Mouse (Mus musculus) neural tube, embryonic 15.5 days (tissue): Measurements from ENCODE around the gene Oser1. TPM values are rescaled to one million over a fixed set of nuclear protein-coding genes. Genes with fewer than 3 reads are reported as not detected.

Source experiments
- ATAC-seq: fragments of 200-750 bp; cut with Nextera tagmentation; 2 replicates; pipeline ENCODE4 v1.8.0; 2017; ENCODE audit warnings: mild to moderate bottlenecking, moderate TSS enrichment, moderate library complexity; ENCODE audit not compliant: low FRiP score
- H3K27ac ChIP-seq: fragments of 300-500 bp; sonication (generic); replicated peaks from 2 replicates; pipeline ENCODE4 v1.5.1; 2015; ENCODE audit warnings: mild to moderate bottlenecking, inconsistent platforms
- H3K27me3 ChIP-seq: fragments of 300-500 bp; sonication (generic); replicated peaks from 2 replicates; pipeline ENCODE4 v1.6.1; 2015; ENCODE audit warnings: inconsistent platforms
- H3K36me3 ChIP-seq: fragments of 300-500 bp; sonication (generic); 2 replicates; pipeline ENCODE4 v1.6.1; 2015; ENCODE audit warnings: inconsistent platforms
- H3K4me1 ChIP-seq: fragments of 300-500 bp; sonication (generic); 2 replicates; pipeline ENCODE4 v1.6.1; 2015; ENCODE audit warnings: inconsistent platforms
- H3K4me2 ChIP-seq: fragments of 300-500 bp; sonication (generic); 2 replicates; pipeline ENCODE4 v1.6.1; 2015; ENCODE audit warnings: inconsistent platforms, mild to moderate bottlenecking, moderate library complexity
- H3K4me3 ChIP-seq: fragments of 300-500 bp; sonication (generic); replicated peaks from 2 replicates; pipeline ENCODE4 v1.5.1; 2015; ENCODE audit warnings: mild to moderate bottlenecking, inconsistent platforms
- H3K9ac ChIP-seq: fragments of 300-500 bp; sonication (generic); replicated peaks from 2 replicates; pipeline ENCODE4 v1.6.1; 2015; ENCODE audit warnings: mild to moderate bottlenecking, inconsistent platforms
- H3K9me3 ChIP-seq: fragments of 300-500 bp; sonication (generic); replicated peaks from 2 replicates; pipeline ENCODE4 v1.6.1; 2016; ENCODE audit warnings: inconsistent platforms
- WGBS: fragments of 180-500 bp; shearing (Covaris S2); methylation state at CpG from one replicate; pipeline ENCODE4 v1.1.7; 2015; ENCODE audit warnings: mixed read lengths; 5-methylcytosine and 5-hydroxymethylcytosine counted together
- polyA plus RNA-seq: library from polyadenylated mRNA; unstranded; fragments of >200 nt; fragmentation: Nextera tagmentation; extraction: Ambion mirVana; gene quantifications from 2 replicates; pipeline ENCODE4 v1.2.1, GENCODE M21; 2015

The Oser1 gene
- polyA plus RNA-seq, 1 experiment from 2014 or later = 72.6 TPM

DNA sequence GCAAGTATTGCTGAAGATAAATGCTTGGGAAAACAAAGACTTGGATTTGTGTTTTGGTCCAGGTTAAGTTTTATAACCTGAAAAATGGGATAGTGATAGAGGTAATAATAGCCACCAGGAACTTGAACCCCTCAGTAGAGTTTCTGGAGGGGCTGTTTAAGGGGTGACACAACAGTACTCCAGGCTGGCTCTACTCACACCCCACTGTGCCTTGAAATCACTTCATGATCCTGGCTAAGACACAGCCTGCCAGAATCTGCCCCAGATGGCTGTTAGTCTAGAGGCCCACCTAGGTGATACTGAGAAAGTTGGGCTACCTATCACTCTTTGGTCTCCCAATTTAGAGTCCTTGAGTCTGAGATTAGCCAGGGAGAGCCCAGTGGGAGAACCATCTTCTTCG, 15.0 kb upstream of the Oser1 start:
- Histone ChIP-seq H3K4me2 (peak overlapping the region; percentile 73), H3K27ac (no peak overlapping the region), H3K4me1 (peaks cover 49% of the 10 kb centered on the region), H3K36me3 (peaks cover 12% of the 10 kb centered on the region; the same call in 1 of the 2 replicates), H3K4me3 (peak overlapping the region; percentile 83), H3K9ac (peak overlapping the region; percentile 89), H3K27me3 (no peaks in the 10 kb centered on the region), H3K9me3 (no peaks in the 10 kb centered on the region)
- ATAC-seq = no peak
- 76% methylated on average over 1 of the region's 1 CpGs for WGBS

DNA sequence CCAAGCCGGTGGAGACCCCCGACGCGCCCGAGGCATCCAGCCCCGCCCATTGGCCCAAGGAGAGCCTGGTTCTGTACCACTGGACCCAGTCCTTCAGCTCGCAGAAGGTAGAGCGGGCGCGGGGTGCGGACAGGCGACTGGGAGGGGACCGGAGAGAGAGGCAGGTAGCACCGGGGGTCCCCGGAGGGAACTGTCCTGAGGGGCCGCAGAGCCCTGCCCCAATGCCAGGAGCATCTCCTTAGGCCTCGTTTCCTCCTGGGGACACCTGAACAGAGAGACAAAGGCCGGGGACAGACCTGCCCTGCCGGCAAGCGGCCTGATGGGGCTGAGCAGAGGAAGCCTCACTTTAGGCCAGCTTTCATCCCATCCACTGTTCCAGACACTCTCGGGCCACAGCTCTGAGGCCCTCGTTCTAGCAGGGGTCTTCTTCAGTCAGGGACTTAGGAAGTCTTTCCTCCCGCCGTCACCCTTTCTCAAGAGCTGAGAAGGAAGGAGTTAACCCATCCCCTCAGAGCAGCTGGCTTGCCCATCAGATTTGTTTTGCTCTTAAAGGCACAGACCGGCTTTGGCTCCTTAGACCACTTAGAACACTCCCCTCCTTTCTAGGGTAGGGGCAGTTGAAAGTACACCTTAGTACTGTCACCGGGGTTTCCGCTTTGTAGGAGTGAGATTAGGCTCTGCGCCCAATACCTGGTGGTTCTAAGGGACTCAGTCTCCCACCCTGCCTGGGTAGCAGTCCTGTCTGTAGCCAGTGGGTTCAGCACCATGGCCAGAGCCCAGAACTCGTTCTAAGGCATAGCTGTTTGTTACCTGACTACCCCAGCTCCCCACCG, 14.3 kb upstream of the Oser1 start:
- 0 out of 2 replicates have a peak, but pooled peaks cover 8% of the 10 kb centered on the region for H3K36me3 ChIP-seq
- 2% methylated on average over 30 of the region's 30 CpGs for WGBS
- peak overlapping the region; percentile 89 for H3K9ac ChIP-seq
- peak overlapping the region; percentile 83 for H3K4me3 ChIP-seq
- no peaks in the 10 kb centered on the region for H3K9me3 ChIP-seq
- ATAC-seq = peak; percentile 56
- peak overlapping the region; percentile 73 for H3K4me2 ChIP-seq
- no peaks in the 10 kb centered on the region for H3K27me3 ChIP-seq
- H3K27ac ChIP-seq = peak overlapping the region; percentile 88
- peaks cover 45% of the 10 kb centered on the region for H3K4me1 ChIP-seq

GRCm38 (mm10) chr2:163438246-163438618, 13.7 kb upstream of the Oser1 start, which contains the start of gene Gdap1l1:
TSS of gene Gdap1l1 (plus strand) at chr2:163438476.
- H3K4me3 ChIP-seq = peak within 1 kb of the TSS; percentile 83
- peak within 1 kb of the TSS; percentile 88 for H3K27ac ChIP-seq
- H3K9ac ChIP-seq = peak within 1 kb of the TSS; percentile 89
- 2% methylated on average over 17 of the region's 18 CpGs for WGBS
- no peaks in the 10 kb centered on the region for H3K27me3 ChIP-seq
- H3K36me3 ChIP-seq = 0 out of 2 replicates have a peak, but pooled peaks cover 8% of the 10 kb centered on the region
- H3K4me1 ChIP-seq = peaks cover 43% of the 10 kb centered on the region
- H3K9me3 ChIP-seq = no peaks in the 10 kb centered on the region
- peak; percentile 90 for ATAC-seq
- peak within 1 kb of the TSS; percentile 73 for H3K4me2 ChIP-seq

GRCm38 (mm10) chr2:163437800-163438199, 13.3 kb upstream of the Oser1 start:
- ATAC-seq = peak; percentile 29; the same call in 1 of the 2 replicates
- Histone ChIP-seq H3K27ac (peak overlapping the region; percentile 88), H3K9ac (peak overlapping the region; percentile 89), H3K36me3 (0 out of 2 replicates have a peak, but pooled peaks cover 6% of the 10 kb centered on the region), H3K27me3 (no peaks in the 10 kb centered on the region), H3K4me3 (peak overlapping the region; percentile 83), H3K9me3 (no peaks in the 10 kb centered on the region), H3K4me1 (peaks cover 40% of the 10 kb centered on the region), H3K4me2 (peak overlapping the region; percentile 73)
- WGBS = 36% methylated on average over 4 of the region's 4 CpGs

- Histone ChIP-seq H3K9me3 (no peaks in the 10 kb centered on the region), H3K4me1 (peaks cover 10% of the 10 kb centered on the region), H3K36me3 (no peaks in the 10 kb centered on the region), H3K9ac (no peak overlapping the region), H3K4me3 (no peak overlapping the region), H3K4me2 (no peak overlapping the region), H3K27ac (no peak overlapping the region), H3K27me3 (no peaks in the 10 kb centered on the region)
- 32% methylated on average over 4 of the region's 4 CpGs for WGBS
- no peak for ATAC-seq
Observed at GRCm38 (mm10) chr2:163433971-163434370, 9.5 kb upstream of the Oser1 start.

GRCm38 (mm10) chr2:163431289-163431688, 6.8 kb upstream of the Oser1 start:
- no peak for ATAC-seq
- H3K27me3 ChIP-seq = no peaks in the 10 kb centered on the region
- H3K36me3 ChIP-seq = no peaks in the 10 kb centered on the region
- H3K9ac ChIP-seq = no peak overlapping the region
- WGBS = 84% methylated on average over 9 of the region's 9 CpGs
- H3K27ac ChIP-seq = no peak overlapping the region
- no peaks in the 10 kb centered on the region for H3K4me1 ChIP-seq
- H3K9me3 ChIP-seq = no peaks in the 10 kb centered on the region
- no peak overlapping the region for H3K4me3 ChIP-seq
- H3K4me2 ChIP-seq = no peak overlapping the region

- no peak overlapping the region for H3K4me2 ChIP-seq
- ATAC-seq = no peak
- 50% methylated on average over 4 of the region's 4 CpGs for WGBS
Observed at GRCm38 (mm10) chr2:163428346-163429011, 4.0 kb upstream of the Oser1 start.

DNA sequence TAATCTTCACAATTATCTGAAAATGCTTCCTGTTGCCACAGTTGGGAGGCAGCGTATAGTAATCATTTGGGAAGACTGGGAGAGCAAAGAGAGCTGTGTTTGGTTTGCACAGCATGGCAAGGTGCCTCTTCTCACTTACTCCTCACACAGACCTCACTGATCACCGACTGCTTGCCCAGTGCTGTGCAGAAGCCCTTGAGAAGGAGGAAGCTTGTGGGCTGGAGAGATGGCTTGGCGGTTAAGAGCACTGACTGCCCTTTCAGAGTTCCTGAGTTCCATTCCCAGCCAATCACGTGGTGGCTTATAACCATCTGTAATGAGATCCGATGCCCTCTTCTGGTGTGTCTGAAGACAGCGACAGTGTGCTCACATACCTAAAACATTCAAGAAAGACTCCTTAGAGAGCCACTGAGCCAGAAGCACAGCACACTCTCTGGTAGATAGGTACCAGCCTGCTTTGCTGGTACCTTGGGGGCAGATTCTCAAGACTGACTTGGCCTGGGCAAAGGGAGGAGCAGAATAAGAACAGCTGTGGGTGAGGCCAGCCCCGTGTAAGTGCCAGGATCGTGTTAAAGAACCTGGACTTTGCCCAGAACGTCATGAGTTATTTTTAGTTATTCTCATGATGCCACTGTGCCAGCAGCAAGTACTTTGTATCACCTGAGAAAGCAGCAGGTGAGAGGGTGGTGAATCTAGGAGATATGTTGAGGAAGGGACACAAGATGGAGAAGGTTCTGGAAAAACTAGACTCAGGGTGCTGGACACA, 1.4 kb downstream of the Oser1 start:
- peaks cover 24% of the 10 kb centered on the region for H3K4me1 ChIP-seq
- no peak overlapping the region for H3K4me3 ChIP-seq
- no peak overlapping the region for H3K27ac ChIP-seq
- ATAC-seq = no peak
- H3K4me2 ChIP-seq = no peak overlapping the region
- no peak overlapping the region for H3K9ac ChIP-seq
- H3K27me3 ChIP-seq = no peaks in the 10 kb centered on the region
- no peaks in the 10 kb centered on the region for H3K9me3 ChIP-seq
- 89% methylated on average over 9 of the region's 9 CpGs for WGBS
- H3K36me3 ChIP-seq = 0 out of 2 replicates have a peak, but pooled peaks cover 5% of the 10 kb centered on the region

More at GRCm38 (mm10) chr2:163428346-163429011, 4.0 kb upstream of the Oser1 start:
- no peak overlapping the region for H3K27ac ChIP-seq
- H3K4me1 ChIP-seq = no peaks in the 10 kb centered on the region
- H3K9ac ChIP-seq = no peak overlapping the region
- no peaks in the 10 kb centered on the region for H3K9me3 ChIP-seq
- H3K4me3 ChIP-seq = no peak overlapping the region
- H3K27me3 ChIP-seq = no peaks in the 10 kb centered on the region
- H3K36me3 ChIP-seq = no peaks in the 10 kb centered on the region

GRCm38 (mm10) chr2:163420366-163420886, 4.1 kb downstream of the Oser1 start:
- Histone ChIP-seq H3K27me3 (no peaks in the 10 kb centered on the region), H3K36me3 (0 out of 2 replicates have a peak, but pooled peaks cover 5% of the 10 kb centered on the region), H3K4me2 (peak overlapping the region; percentile 81), H3K27ac (0 out of 2 replicates have a peak overlapping the region, but pooled peaks have one; percentile 90), H3K4me1 (peaks cover 35% of the 10 kb centered on the region), H3K9ac (peak overlapping the region; percentile 89), H3K9me3 (no peaks in the 10 kb centered on the region), H3K4me3 (peak overlapping the region; percentile 97)
- ATAC-seq = no peak
- whole genome bisulfite sequencing = 39% methylated on average over 10 of the region's 10 CpGs

GRCm38 (mm10) chr2:163419346-163420045, 5.0 kb downstream of the Oser1 start:
- Histone ChIP-seq H3K4me1 (peaks cover 35% of the 10 kb centered on the region), H3K4me2 (peak overlapping the region; percentile 90), H3K9me3 (no peaks in the 10 kb centered on the region), H3K9ac (peak overlapping the region; percentile 93), H3K36me3 (peaks cover 9% of the 10 kb centered on the region), H3K27me3 (no peaks in the 10 kb centered on the region), H3K27ac (peak overlapping the region; percentile 90), H3K4me3 (peak overlapping the region; percentile 97)
- under 1% methylated on average over 70 of the region's 71 CpGs for WGBS
- peak; percentile 99 for ATAC-seq
